Mouse (Mus musculus): Measurements from ENCODE around the gene Rgs1. TPM values are rescaled to one million over a fixed set of nuclear protein-coding genes. Genes with fewer than 3 reads are reported as not detected.

The Rgs1 gene
- polyA plus RNA-seq, 1 experiment from 2014 or later = not detected

GRCm38 (mm10) chr1:144206281-144207061 lies 42.6 kb downstream of the Rgs1 start:
- Histone ChIP-seq H3K27ac (ENCODE audit: low read depth, low read length) (no peak overlapping the region), H3K36me3 (ENCODE audit: control insufficient read depth, insufficient read depth, low read length) (no peaks in the 10 kb centered on the region), H3K27me3 (ENCODE audit: control insufficient read depth, insufficient read depth, low read length) (no peaks in the 10 kb centered on the region), H3K4me3 (ENCODE audit: low read depth, low read length) (no peak overlapping the region), H3K4me1 (ENCODE audit: control insufficient read depth, insufficient read depth, low read length) (no peaks in the 10 kb centered on the region), H3K4me2 (no peak overlapping the region), H3K9me3 (replicated peaks; ENCODE audit: control insufficient read depth, low read length) (no peaks in the 10 kb centered on the region), H3K9ac (ENCODE audit: low read depth, low read length) (no peak overlapping the region)
- no peak for ATAC-seq (replicated peaks; ENCODE audit: insufficient number of reproducible peaks, low FRiP score, low TSS enrichment)
- 66% methylated on average over 7 of the region's 7 CpGs for whole genome bisulfite sequencing (ENCODE audit: insufficient replicate concordance)

GRCm38 (mm10) chr1:144204766-144205165 lies 44.3 kb downstream of the Rgs1 start:
- ATAC-seq (replicated peaks; ENCODE audit: insufficient number of reproducible peaks, low FRiP score, low TSS enrichment) = no peak
- Histone ChIP-seq H3K4me2 (no peak overlapping the region), H3K27me3 (ENCODE audit: control insufficient read depth, insufficient read depth, low read length) (no peaks in the 10 kb centered on the region), H3K4me1 (ENCODE audit: control insufficient read depth, insufficient read depth, low read length) (no peaks in the 10 kb centered on the region), H3K27ac (ENCODE audit: low read depth, low read length) (no peak overlapping the region), H3K9ac (ENCODE audit: low read depth, low read length) (no peak overlapping the region), H3K36me3 (ENCODE audit: control insufficient read depth, insufficient read depth, low read length) (no peaks in the 10 kb centered on the region), H3K4me3 (ENCODE audit: low read depth, low read length) (no peak overlapping the region), H3K9me3 (replicated peaks; ENCODE audit: control insufficient read depth, low read length) (no peaks in the 10 kb centered on the region)
- WGBS (ENCODE audit: insufficient replicate concordance) = 79% methylated on average over 2 of the region's 2 CpGs

DNA sequence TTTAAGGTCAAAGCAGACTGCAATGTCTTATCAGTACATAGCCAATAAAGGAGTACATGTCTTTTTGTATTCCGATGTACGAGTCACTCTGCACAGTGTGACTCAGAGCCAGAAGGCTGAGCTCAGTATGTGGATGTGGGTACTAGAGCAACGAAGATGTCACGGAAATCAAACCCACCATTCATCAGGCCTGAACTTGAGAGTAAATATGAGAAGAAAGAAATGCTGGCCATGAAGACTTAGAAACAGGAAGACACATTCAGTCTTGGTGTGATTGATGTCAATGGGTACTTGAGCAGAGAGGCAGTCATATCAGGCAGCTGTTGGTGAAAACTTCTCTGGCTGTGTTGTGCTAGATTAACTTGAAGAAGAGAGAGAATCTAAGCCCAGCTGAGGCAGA lies 46.1 kb downstream of the Rgs1 start:
- H3K9ac ChIP-seq (ENCODE audit: low read depth, low read length) = no peak overlapping the region
- no peak overlapping the region for H3K4me3 ChIP-seq (ENCODE audit: low read depth, low read length)
- no peak overlapping the region for H3K27ac ChIP-seq (ENCODE audit: low read depth, low read length)
- ATAC-seq (replicated peaks; ENCODE audit: insufficient number of reproducible peaks, low FRiP score, low TSS enrichment) = no peak
- no peak overlapping the region for H3K4me2 ChIP-seq
- WGBS (ENCODE audit: insufficient replicate concordance) = 80% methylated on average over 4 of the region's 4 CpGs
- no peaks in the 10 kb centered on the region for H3K27me3 ChIP-seq (ENCODE audit: control insufficient read depth, insufficient read depth, low read length)
- no peaks in the 10 kb centered on the region for H3K4me1 ChIP-seq (ENCODE audit: control insufficient read depth, insufficient read depth, low read length)
- H3K9me3 ChIP-seq (replicated peaks; ENCODE audit: control insufficient read depth, low read length) = no peaks in the 10 kb centered on the region
- H3K36me3 ChIP-seq (ENCODE audit: control insufficient read depth, insufficient read depth, low read length) = no peaks in the 10 kb centered on the region

- ATAC-seq (replicated peaks; ENCODE audit: insufficient number of reproducible peaks, low FRiP score, low TSS enrichment) = no peak
- H3K9ac ChIP-seq (ENCODE audit: low read depth, low read length) = no peak overlapping the region
- no peak overlapping the region for H3K4me2 ChIP-seq
- H3K9me3 ChIP-seq (replicated peaks; ENCODE audit: control insufficient read depth, low read length) = no peaks in the 10 kb centered on the region
- no peaks in the 10 kb centered on the region for H3K4me1 ChIP-seq (ENCODE audit: control insufficient read depth, insufficient read depth, low read length)
- H3K27me3 ChIP-seq (ENCODE audit: control insufficient read depth, insufficient read depth, low read length) = no peaks in the 10 kb centered on the region
- no peak overlapping the region for H3K27ac ChIP-seq (ENCODE audit: low read depth, low read length)
- 53% methylated on average over 2 of the region's 2 CpGs for WGBS (ENCODE audit: insufficient replicate concordance)
- H3K4me3 ChIP-seq (ENCODE audit: low read depth, low read length) = no peak overlapping the region
- no peaks in the 10 kb centered on the region for H3K36me3 ChIP-seq (ENCODE audit: control insufficient read depth, insufficient read depth, low read length)
These were observed 48.5 kb downstream of the Rgs1 start for GRCm38 (mm10) chr1:144200496-144200895.

GRCm38 (mm10) chr1:144199538-144199937 lies 49.5 kb downstream of the Rgs1 start:
- no peak overlapping the region for H3K4me3 ChIP-seq (ENCODE audit: low read depth, low read length)
- no peak overlapping the region for H3K4me2 ChIP-seq
- no peaks in the 10 kb centered on the region for H3K9me3 ChIP-seq (replicated peaks; ENCODE audit: control insufficient read depth, low read length)
- no peaks in the 10 kb centered on the region for H3K4me1 ChIP-seq (ENCODE audit: control insufficient read depth, insufficient read depth, low read length)
- no peaks in the 10 kb centered on the region for H3K36me3 ChIP-seq (ENCODE audit: control insufficient read depth, insufficient read depth, low read length)
- H3K9ac ChIP-seq (ENCODE audit: low read depth, low read length) = no peak overlapping the region
- no peak overlapping the region for H3K27ac ChIP-seq (ENCODE audit: low read depth, low read length)
- H3K27me3 ChIP-seq (ENCODE audit: control insufficient read depth, insufficient read depth, low read length) = no peaks in the 10 kb centered on the region
- no peak for ATAC-seq (replicated peaks; ENCODE audit: insufficient number of reproducible peaks, low FRiP score, low TSS enrichment)
- WGBS (ENCODE audit: insufficient replicate concordance) = 71% methylated on average over 1 of the region's 1 CpGs

- no peak overlapping the region for H3K27ac ChIP-seq (ENCODE audit: low read depth, low read length)
- no peak overlapping the region for H3K4me2 ChIP-seq
- no peak overlapping the region for H3K4me3 ChIP-seq (ENCODE audit: low read depth, low read length)
- no peak overlapping the region for H3K9ac ChIP-seq (ENCODE audit: low read depth, low read length)
- H3K27me3 ChIP-seq (ENCODE audit: control insufficient read depth, insufficient read depth, low read length) = no peaks in the 10 kb centered on the region
- no peaks in the 10 kb centered on the region for H3K36me3 ChIP-seq (ENCODE audit: control insufficient read depth, insufficient read depth, low read length)
- WGBS (ENCODE audit: insufficient replicate concordance) = 22% methylated on average over 3 of the region's 3 CpGs
- no peaks in the 10 kb centered on the region for H3K4me1 ChIP-seq (ENCODE audit: control insufficient read depth, insufficient read depth, low read length)
- ATAC-seq (replicated peaks; ENCODE audit: insufficient number of reproducible peaks, low FRiP score, low TSS enrichment) = no peak
- no peaks in the 10 kb centered on the region for H3K9me3 ChIP-seq (replicated peaks; ENCODE audit: control insufficient read depth, low read length)
These were observed 51.4 kb downstream of the Rgs1 start for GRCm38 (mm10) chr1:144197684-144198083.

Other genes starting within 250 kb of the Rgs1 start
- 20.2 and 20.9 TPM in 2 replicates for gene Rgs2, start 245.1 kb downstream of the Rgs1 start, polyA plus RNA-seq (2014; fragmentation: Nextera tagmentation; extraction: Ambion mirVana)
- not detected in 2 replicates for gene Rgs13, start 71.9 kb downstream of the Rgs1 start, polyA plus RNA-seq (2014; fragmentation: Nextera tagmentation; extraction: Ambion mirVana)

Measured in heart, embryonic 11.5 days (tissue).